Mouse (Mus musculus) lung, postnatal 10 days (tissue): ENCODE measurements around the gene Phtf1.

Experiments used
- DNase-seq: peaks from one replicate; pipeline ENCODE4 v3.0.0; 2021

The Phtf1 gene

GRCm38 (mm10) chr3:104026938-104027337 is 59.0 kb downstream of the Phtf1 start:
- no peak for DNase-seq

- no peak for DNase-seq
Measured at GRCm38 (mm10) chr3:104032086-104032485, 64.2 kb downstream of the Phtf1 start.

- DNase-seq, result no peak
Measured at GRCm38 (mm10) chr3:104032747-104033146, 64.8 kb downstream of the Phtf1 start.

GRCm38 (mm10) chr3:104059001-104059622 is 91.2 kb downstream of the Phtf1 start:
- peak; percentile 8 for DNase-seq

- DNase-seq, result no peak
Measured at GRCm38 (mm10) chr3:104069395-104069794, 101.5 kb downstream of the Phtf1 start.
